Mouse (Mus musculus): ENCODE results near the gene Lclat1. TPM values are rescaled to one million over a fixed set of nuclear protein-coding genes. Genes with fewer than 3 reads are reported as not detected.

Gene Lclat1
- total RNA-seq, 2 experiments from 2014 or later, result 37.7 to 41.4 TPM

DNA sequence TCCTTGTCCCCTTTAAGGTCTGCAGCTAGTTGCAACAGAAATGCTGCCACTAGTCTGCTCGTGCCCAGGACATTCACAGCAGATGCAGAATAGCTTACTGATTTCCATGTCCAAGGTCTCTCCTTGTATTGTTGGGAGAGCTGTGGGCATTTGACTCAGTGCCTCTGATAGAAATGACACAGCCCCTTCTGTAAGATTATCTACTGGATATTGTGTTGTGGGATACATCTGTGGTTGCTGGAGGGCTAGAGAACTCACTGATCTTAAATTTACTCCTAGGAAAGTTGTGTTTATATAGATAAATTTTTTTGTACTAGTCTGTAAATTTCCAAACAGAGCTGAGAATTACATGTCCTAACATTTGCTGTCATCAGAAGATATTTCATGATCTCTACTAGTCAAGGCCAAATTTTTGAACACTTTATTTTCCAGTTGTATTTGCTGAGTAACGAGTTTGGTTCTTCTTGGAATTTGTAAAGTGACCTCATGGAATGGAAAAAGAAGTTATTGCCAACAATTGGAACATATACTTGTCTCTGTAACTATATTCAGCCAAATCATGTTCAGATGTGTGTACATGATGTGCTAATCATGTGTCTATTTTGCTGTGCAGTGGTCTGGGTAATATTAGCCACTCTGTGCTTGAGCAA is 87.4 kb downstream of the Lclat1 start:
- no peak for DNase-seq (ENCODE audit: low spot score in 2 of 2)

DNA sequence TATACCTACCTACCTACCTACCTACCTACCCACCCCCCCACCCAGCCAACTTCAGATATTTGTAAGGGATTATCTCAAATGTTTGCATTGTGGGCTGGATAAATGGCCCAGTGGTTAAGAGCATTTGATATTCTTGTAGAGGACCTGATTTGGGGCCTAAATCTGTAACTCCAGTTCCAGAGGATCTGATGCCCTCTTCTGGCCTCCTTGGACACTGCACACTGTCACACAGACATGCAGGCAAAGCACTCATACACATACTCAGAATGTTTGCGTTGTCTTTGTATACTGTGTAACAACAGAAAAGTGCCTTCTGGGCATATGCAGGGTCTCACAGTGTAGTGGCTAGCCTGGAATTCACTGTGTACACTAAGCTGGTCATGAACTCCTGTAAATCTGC is 88.4 kb downstream of the Lclat1 start:
- DNase-seq (ENCODE audit: low spot score in 2 of 2), result no peak

DNA sequence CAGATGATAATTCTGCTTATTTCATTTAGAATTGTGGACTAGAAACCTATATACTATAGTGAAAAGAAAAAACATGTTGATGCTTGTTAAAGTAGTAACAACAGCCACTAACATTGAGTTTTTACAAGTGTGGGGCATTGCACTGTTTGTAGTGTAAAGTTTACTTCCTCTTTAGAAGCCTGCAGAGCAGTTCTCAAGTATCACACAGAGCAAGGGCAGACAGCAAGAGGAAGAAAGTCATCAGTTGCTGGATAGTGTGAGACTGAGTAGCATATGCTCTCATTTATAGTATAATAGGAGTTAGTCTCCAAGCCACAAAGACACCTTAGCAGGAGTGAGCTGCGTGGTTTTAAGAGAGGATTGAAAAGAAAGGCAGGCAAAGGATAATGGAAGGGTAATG is 89.9 kb downstream of the Lclat1 start:
- DNase-seq (ENCODE audit: low spot score in 2 of 2), result no peak

DNA sequence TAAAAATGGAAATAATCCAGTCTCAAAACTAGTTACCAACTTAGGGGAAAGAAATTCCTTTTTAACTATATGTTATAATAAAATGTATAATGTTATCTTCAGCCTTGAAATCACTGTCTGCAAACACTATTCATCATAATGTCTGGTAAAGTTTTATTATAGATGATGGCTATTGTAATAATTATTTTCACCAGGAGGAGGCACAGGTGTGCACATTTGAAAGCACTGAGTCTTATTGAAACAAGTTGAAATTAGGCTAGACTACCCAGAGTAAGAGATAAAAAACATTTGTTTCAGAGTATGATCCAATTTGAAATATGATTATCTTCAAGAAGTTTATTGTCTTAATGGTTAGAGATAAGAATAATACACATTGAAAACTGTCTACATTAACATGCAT is 91.6 kb downstream of the Lclat1 start:
- DNase-seq (ENCODE audit: low spot score in 2 of 2), result no peak

DNA sequence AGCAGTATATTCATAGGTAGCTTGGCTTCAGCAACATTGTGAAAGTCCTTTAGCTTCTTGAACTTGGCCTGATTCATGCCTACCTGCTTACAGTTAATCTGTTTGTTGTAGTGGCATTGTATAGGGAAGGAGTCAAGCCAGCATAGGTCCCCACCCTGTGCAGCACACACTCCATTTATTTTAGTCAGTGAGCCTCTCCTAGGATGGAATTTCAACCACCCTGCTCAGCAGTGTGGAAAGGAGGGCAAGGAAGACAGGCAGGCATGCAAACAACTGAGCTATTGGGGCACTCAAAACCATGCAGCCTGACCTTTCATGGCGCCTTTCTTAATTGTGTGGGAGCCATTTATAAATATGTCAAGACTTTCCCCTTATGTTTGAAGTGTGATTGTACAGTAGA is 92.6 kb downstream of the Lclat1 start:
- no peak for DNase-seq (ENCODE audit: low spot score in 2 of 2)

DNA sequence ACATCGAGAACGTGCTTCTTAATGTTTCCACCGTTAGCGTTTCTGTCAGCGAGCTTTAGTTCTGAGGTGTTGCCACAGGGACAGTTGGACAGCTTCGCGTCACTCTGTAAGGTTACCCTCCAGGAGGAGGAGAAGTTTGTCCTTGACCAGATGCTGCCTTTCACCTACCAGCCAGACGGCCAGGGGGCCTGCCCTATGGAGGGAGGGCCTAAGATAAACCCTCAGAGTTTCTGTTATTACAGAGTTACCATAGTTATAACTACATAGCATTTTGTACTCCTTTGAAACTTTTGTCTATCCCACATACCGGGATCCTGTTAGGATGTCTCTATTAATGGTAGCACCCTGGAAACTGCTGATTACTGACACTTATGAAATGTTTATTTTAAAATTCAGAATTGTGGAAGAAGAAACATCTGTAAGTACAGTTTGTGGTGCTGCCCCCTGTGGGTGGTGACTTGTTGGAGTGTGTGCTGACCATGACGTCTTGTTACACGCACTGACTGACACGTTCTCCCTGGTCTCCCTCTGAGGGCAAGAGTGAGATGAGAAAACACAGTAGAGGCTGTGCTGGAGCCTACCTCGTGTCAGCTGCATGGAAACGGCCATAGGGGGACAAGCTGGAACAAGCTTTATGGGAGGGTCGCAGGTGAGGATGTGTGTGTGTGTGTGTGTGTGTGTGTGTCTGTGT is 96.0 kb downstream of the Lclat1 start:
- no peak for DNase-seq (ENCODE audit: low spot score in 2 of 2)

DNA sequence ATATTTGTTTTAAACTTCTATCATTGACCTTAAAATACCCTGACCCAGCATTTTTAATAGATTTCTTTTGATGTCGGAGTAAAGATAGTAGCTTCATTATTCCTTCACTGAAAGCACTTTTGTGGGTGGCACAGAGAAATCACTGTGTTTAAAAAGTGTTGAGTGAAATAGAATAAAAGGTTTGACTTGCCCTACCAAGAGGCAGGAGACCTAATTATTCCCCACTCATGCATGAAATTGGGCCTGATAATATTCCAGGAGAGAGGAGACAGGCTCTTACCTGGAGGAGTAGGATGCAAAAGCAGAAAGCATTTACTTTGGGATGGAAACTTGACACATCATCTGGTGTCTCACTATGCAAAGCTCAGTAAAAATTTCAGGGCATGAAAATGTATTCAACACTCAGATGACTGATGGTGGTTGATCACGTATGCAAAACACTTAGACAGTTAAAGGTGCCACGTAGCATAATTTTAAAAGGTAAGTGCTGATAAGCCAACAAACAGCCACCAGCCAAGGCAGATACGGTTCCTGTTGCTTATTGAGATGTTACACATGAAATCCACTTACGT is 103.3 kb downstream of the Lclat1 start:
- no peak for DNase-seq (ENCODE audit: low spot score in 2 of 2)

DNA sequence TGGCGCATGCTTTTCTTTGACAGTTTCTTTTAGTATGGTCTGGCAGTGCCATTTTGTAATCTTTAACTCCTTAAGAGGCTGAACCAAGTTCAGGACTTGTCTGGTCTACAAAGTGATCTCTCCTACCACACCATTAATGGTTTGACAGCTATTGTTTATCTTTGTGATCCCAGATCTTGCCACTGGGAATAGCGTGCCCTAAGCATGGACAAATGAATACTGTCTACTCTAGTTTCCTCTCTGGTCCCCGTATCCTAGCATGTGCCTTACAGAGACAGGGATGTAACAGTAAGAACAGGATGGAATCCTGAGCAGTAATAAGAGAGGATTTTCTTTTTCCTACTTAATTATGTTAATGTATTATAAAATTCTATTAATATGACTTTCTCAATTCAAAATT is 105.0 kb downstream of the Lclat1 start:
- no peak for DNase-seq (ENCODE audit: low spot score in 2 of 2)

DNA sequence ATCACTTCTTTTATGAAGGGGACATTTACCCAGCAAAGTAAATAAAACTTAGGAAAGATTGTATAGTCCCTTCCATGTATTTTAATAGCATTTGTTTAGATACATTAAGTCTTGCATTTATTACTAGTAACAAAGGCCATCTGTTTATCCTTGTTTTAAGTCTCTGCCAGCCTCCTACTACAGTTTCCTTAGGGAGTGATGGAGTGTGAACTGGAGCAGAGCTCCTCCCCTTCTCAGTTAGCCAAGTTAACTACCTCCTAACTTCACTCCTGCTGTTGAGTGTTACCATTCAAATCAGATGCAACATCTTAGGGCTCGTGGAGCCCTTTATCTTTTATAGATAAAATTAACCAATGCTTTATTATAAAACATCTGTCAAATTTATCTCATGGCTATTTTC is 105.4 kb downstream of the Lclat1 start:
- DNase-seq (ENCODE audit: low spot score in 2 of 2), result no peak

DNA sequence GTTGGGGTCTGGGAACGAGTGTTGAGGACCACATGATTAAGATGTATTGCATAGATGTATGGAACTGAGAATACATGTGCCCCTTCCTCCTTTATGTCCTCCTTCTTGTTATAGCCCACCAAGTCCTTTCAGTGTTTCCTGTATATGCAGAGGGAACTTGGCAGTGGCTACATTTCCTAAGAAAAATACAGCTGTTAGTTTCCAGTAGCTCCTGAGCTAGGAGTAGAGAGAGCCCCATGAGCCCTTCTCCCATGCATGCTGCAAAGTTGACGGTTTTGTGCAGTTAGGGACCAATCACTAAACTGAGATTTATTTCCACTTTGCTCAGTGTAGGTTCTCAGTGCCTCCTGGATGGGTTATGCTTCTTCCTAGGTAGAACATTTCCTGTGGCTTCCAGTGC is 105.9 kb downstream of the Lclat1 start:
- no peak for DNase-seq (ENCODE audit: low spot score in 2 of 2)

DNA sequence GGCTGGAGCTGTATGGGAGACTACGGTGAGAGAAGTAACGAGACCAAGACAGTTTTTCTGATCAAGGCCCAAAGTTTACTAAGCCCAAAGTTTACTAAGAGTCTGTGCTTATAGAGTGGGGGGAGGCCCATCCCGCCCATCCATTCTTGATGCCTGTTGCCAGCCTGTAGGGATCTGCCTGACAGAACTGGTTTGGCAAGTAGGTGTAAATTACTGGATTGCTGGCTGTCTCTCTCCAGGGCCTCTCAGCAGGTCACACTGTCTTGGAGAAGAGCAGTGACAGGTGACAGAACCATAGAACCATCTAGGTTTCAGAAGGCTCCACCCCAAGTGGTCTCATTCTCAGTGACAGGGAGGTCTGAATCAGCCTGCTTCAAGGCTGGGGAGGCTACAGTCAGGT is 109.5 kb downstream of the Lclat1 start:
- DNase-seq (ENCODE audit: low spot score in 2 of 2), result no peak

DNA sequence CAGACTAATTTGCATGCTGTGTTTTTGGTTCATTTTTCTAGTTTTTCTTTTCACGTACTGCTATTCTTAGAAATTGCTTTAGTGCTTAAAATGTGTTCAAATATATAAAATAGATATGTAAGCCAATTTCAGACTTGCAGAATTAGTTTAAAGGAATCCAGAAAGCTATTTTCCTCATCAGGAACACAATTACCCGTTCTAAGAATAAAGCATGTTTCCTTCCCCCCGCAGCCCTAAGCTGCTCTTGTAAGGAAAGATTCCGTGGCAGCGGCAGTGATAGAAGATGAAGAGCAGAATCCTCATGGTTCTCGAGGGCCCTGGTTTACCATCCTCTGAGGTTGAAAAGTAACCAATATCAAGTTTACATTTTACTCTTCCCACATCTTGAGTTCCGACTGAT is 113.0 kb downstream of the Lclat1 start:
- DNase-seq (ENCODE audit: low spot score in 2 of 2), result no peak

DNA sequence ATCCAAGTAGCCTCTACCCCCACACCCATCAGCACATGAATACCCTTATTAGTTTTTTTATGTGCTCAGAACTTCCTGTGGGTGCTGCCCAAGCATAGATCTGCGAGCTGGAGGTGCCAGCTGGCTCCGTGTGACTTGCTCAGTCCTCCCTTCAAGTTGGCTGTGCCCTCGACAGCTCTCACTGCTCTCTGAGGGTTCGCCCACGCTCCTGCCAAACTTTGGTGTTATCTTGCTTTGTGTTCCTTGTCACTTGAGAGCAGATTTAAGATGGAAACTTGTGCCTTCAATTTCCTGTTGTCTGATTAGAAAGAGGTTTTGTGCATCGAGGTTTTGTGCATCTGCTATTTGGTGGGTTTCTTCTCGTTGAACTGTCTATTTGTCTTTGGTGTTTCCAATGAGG is 114.3 kb downstream of the Lclat1 start:
- no peak for DNase-seq (ENCODE audit: low spot score in 2 of 2)

DNA sequence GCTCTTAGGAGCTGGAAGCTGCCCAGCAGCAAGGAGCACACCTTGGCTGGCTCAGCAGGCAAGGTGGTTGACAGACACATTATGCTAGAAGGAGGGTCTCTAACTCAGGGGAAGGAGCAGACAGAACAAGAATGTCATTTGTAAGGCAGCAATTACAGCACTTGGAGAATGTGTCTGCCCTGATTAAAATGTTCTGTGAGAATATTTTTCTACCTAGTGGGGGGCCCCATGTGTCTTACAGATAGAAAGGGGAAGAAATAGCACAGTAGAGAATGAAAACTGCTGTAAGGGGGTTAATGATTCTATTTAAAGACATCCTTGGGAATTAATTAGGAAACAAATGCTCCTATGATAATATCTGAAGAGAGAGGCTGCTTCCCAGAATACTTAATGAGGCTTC is 117.7 kb downstream of the Lclat1 start:
- no peak for DNase-seq (ENCODE audit: low spot score in 2 of 2)

DNA sequence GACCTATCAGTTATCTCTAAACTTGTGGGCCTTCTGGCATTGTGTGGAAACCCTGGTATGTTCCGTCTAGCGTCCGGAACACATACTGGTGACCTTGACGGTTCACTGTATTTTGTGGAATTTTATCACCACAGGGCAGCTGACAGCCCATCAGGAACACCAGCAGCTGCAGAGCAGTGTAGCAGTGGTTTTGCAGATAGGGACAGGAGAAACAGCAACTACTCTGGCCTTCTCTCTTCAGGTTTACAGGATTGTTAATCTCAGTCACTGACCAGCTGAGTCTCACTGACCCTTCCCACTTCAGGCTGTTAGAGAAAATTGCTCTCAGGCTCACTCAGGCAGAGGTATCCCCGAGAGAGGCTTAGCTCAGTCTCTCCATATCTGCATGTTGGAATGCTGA is 118.2 kb downstream of the Lclat1 start:
- no peak for DNase-seq (ENCODE audit: low spot score in 2 of 2)

DNA sequence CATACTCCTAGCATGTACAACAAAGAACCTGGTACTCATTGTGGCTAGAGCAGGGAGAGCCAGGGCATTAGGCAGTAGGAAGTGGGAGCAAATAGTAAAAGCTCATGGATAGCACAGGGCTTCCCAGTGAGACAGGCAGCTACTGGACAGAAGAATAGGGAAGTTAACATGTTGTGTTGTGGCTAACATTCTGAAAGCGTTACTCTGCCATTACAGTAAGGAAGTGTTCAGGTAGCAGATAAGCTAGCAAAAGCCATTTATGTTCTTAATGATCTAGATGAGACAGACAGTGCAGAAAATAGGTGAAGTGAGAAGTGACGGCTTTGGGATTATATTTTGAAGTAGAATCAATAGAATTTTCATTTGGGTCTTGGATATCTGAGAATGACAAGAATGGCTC is 118.8 kb downstream of the Lclat1 start:
- DNase-seq (ENCODE audit: low spot score in 2 of 2), result no peak

DNA sequence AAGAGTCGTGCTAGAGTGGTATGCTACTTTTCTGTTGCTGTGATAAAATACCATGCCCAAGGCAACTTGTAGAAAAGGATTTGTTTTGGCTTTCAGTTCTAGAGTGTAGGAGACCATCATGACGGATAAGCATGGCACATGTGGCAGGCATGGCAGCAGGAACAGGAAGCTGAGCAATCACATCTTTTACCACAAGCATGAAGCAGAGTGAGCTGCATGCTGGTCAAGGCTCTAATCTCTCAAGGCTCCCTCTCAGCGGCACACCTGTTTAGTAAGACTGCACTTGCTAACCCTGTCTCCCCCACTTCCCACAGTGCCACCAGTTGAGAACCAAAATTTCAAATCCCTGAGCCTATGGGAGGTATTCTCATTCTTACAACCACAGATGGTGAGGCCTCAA is 119.6 kb downstream of the Lclat1 start:
- DNase-seq (ENCODE audit: low spot score in 2 of 2), result no peak

DNA sequence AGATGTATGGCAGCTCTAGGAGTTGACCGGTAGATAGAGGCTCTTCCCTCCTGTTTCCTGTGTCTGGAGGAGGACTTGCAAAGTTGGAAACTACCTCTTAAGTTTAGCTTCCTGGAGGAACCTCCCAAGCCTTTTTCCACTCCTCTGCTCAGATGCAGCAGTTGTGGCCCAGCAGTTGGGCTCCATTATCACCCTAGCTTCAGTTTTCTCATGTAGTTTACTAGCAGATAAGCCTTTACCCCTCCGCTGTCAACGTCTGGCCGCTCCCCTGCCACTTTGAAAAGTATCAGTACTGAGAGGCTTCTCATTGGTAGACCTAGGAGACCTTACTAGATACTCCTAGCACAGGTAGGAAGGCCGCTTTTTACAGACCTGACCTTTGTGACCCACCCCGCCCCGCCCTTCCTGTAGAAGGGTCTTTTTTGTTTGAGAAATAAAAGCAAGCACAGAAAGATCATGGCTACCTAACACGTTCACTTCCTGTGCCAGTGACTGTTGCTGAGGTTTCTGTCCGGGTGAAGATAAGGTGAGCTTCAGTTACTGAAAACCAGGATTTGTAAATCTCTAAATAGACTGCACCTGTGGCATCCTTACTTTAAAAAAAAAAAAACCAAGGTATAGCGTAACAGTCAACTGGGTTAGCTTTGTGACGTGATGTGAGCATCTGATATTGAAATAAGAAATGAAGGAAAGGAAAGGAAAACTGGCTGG is 121.8 kb downstream of the Lclat1 start:
- no peak for DNase-seq (ENCODE audit: low spot score in 2 of 2)

DNA sequence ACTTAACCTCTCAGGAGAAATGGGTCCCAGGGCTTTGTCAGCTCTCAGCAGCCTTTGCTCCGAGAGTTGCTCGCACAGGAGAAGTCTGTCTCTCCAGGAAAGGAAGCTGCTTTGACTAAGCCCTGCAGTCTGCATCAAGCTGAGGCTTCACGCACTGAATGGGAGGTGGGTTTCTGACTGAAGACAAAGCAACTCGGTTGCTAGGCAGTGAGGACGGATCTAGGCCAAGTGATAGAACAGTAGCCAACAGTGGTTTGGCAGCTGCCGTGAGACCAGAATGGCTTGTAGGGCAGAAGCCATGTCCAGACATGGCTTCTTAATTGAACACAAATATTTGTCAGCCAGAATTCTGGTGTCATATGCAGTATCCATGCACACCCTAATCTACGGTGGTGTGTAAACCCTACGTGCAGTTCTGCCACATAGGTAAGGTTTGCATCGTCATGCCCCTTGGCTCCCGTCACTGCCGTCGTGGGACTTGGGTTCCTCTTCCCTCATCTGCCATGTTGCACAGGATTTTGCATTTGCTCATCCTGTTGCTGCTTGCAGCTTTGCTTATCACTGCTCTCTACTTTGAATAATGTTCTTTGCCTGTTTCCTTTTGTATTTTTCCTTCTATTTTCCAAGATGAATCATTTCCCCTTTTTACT is 122.7 kb downstream of the Lclat1 start:
- DNase-seq (ENCODE audit: low spot score in 2 of 2), result no peak

DNA sequence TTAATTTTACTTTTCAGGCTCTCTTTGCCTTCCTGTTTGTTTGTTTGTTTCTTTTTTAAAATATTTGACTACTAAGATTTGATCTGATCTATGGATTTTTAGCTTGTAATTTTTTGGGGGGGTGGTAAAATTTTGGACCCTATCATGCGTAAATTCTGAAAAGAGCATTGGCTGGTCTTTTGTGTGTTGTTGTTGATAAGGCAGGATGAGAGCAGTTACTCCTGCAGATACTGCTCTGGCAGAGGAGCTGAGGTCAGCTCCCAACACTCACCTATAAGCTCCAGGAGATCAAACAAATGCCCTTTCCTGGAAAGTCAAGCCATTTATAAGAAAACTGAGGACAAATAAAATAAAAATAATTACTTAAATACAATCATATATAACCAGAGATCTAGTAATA is 123.6 kb downstream of the Lclat1 start:
- DNase-seq (ENCODE audit: low spot score in 2 of 2), result no peak

DNA sequence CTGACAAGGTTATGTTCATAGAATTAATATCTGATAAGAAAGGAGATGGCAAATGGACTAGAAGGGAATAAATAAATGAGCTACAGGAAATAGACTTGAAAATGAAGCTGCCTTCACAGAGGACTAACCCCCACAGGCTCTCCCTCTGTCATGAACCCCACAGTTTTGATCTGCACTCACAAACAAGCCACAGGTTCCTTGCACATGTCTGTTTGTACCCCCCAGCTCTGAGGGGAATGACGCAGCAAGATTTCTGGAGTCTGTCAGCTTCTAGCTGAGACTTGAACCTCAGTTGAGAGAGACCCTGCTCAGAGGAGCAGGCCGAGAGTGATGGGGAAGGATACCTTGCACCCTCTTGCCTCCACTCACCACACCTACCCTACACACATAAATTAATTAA is 124.8 kb downstream of the Lclat1 start:
- no peak for DNase-seq (ENCODE audit: low spot score in 2 of 2)

DNA sequence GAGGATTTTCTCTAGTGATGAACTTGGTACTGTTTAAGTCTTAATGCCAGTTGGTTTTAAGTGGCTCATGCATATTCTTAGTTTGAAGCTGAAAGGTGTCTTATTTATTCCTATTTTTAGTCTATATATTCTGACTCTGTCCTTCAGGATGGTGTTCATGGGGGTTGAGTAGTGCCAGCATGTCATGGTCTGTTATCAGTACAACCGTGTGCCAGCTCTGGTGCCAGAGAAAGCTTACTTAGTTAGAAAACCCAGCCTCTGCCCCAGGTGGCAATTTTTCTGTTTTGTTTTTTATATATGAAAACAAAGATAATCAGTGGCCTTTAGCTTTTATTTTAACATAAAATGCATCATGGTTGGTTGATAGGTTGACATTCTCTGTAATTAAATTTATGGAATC is 126.2 kb downstream of the Lclat1 start:
- no peak for DNase-seq (ENCODE audit: low spot score in 2 of 2)

Data from adrenal gland, postnatal 4 days (tissue).